Mouse (Mus musculus) layer of hippocampus, postnatal 10 days (tissue): ENCODE data around the gene Adgra3. TPM values are rescaled to one million over a fixed set of nuclear protein-coding genes. Genes with fewer than 3 reads are reported as not detected.

Experiments used
- DNase-seq, 2 experiments: peaks; one replicate each; pipeline ENCODE4 v3.0.0; 2021; ENCODE audit warnings: low spot score in 2 of 2
- long read RNA-seq: library from polyadenylated mRNA; stranded (forward); transcript quantifications from one replicate; pipeline ENCODE4 v2.0.0, GENCODE M21; 2023
- total RNA-seq, 2 experiments: library from RNA; stranded (reverse); gene quantifications; 2 replicates each; pipeline ENCODE4 v1.2.3; 2021

Adgra3 gene
- total RNA-seq = 10 to 100 TPM; 44.7 to 54.0 TPM
- long read RNA-seq, full-length matches to known transcripts = 29 of 39 reads
- long read RNA-seq, partial matches to known transcripts = 5 of 39 reads
- long read RNA-seq, other reads (novel, unspliced or antisense) = 5 of 39 reads

DNA sequence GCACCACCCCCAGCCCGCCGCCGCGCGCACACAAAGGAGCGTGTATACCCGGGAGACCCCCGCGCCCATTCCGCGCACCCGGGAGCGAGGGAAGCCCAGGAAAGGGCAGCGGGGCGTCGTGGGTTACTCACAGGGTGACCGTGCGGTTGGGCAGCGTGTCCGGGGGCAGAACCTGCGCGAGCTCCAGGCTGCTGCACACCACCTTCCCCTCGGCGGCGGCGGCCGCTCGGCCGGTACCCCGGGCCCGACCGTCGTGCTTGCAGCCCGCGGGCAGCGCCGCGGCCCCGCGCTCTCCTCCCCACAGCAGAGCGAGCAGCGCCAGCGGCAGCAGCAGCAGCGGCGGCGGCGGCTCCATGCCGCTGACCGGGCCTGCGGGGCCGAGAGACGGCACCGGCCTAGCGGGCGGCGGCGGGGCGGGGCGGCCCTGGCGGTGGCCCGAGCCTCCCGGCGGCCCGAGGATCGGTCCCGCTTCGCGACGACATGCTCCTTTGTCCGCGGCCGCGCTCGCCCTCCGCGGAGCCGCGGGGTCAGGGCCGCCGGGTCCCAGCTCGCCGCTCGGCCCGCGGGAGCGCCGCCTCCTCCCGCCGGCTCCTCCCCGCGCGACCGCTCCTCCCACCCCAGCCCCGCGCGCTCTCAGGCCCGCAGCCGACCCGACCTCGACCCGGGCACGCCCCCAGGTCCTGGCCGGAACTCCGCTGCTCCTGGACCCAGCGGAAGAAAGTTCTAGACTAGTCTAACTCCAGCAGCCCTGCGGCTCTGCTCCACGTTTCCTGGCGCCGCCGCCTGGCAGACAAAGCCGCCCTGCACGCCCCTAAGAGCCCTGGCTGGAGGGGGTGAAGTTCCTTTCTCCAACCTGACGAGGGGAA, at the start of gene Adgra3:
Adgra3 (minus strand) TSS at position 586 of the 866 bp plus-strand sequence.
- DNase-seq = peak; percentile 42 to 67

DNA sequence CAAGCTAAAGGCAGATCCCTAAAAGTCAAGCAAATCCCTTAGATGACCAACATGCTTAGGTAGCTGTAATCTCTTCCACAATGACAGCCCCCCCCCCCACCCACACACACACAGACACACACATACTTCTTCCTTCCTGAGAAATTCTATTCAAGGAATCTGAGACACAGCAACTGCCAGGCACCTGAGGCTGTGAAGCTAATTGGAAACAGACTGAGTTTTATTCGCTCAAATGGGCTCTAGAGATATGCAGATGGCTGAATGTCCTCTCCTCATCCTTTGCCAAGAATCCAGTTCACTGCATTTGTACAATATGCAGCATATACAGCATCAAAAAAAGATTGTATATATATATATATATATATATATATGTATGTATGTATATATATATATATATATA, 24.6 kb upstream of the Adgra3 start:
- DNase-seq = no peak

DNA sequence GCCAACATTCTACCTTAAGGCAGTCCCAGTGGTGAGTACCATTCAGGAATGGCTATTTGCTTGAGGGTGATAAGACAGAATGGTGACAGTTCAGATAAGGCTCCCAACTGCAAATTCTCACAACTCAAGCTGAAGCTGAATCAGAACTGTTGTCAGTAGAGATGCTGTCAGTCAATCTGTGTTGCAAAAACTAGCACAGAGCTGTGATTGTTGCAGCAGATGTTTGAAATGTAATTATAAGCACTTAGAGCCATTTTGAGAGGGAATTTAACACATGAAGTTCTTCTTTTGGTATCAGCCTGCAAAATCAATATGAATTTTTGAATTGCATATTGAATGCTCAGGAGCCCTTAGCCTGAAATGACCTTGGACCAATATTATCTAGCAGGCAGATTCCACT, 15.4 kb upstream of the Adgra3 start:
- no peak for DNase-seq

DNA sequence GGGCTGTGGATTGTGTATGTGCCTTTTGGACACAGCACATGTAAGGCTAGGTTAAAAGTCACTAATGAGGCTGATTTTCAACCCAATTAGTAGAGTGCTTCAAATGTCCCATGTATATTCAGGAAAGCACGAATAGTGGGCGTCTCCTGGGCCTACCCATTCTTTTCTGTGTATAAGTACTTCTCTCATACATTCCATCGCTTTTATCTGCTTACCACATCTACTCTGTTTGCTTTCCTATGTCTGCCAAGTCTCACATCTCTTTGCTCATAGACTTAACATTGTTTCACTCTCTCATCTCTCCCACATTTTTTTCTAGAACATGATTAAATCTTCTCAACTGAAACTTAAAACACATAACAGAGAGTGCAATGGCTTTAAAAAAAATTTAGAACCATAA, 5.4 kb upstream of the Adgra3 start:
- DNase-seq = no peak

DNA sequence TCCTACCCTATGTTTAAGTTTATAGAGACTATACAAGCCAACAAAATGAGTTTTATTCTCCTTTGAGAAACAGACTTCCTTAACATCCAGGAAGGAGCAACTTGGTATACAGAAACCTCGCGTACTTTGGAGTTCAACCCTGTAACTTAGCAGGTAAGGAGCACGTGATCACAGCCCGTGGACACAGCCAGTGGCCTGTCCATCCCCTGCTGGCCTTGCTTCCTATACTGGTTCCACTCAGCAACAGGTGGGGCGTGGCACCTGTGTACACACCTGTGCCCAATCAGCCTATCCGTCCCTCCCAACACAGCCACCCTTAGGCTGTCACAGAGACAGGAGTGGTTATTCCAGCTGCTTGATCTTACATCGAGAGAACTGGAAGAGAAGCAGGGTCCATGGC, 780 bp upstream of the Adgra3 start:
- no peak for DNase-seq

DNA sequence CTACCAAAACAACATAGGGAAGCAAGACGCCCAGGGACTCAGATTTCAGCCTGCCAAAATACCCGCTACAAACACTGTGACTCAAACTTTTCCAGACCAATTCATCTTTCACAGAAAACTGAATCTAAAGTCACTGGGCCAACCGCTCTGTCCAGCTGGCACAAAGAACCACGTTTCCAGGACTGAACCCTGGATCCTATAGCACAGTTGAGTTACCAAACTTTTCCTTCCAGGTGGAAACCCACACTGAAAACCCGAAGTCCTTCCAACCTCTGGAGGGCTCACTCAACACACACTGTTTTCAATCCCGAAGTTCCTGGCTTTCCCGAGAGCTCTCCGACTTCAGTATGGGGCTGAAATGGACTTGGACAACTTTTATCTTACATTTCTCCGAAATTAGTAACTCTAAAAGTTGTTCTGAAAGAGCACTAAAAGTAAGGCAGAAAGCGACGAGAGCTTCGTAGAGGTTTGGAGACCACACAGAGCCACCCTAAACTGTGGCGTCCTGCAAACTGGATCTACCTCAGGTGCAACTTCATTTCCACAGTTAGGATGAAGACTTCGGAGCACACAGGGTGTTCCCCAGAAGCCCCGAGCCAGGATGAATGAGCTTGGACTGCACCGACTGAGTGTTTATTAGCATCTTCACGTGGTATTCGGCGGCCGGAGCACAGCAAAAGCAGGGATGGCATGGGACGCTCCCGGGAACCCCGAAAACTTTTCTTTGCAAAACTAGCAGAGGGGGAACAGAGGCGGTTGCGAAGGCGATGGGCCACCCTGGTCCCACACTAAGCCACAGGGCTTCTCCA, 990 bp downstream of the Adgra3 start:
- no peak for DNase-seq

DNA sequence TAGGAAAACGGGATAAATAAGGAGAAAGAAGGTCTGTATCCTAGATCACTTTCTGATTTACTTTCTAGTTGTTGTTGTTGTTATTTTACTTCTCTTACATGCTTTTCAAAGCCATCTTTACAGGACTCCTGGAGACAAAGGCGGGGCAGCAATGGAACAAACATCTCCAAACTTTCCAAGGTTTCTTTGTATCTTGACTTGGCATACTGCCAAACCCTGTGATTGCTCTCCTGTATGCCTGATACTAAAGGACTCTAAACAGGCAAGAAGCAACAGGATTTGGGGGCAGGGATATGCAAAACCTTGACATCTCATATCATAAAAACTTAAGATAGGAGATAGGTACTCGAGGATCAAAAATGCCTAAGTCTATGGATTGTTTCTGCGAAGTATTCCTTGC, 6.3 kb downstream of the Adgra3 start:
- no peak for DNase-seq

DNA sequence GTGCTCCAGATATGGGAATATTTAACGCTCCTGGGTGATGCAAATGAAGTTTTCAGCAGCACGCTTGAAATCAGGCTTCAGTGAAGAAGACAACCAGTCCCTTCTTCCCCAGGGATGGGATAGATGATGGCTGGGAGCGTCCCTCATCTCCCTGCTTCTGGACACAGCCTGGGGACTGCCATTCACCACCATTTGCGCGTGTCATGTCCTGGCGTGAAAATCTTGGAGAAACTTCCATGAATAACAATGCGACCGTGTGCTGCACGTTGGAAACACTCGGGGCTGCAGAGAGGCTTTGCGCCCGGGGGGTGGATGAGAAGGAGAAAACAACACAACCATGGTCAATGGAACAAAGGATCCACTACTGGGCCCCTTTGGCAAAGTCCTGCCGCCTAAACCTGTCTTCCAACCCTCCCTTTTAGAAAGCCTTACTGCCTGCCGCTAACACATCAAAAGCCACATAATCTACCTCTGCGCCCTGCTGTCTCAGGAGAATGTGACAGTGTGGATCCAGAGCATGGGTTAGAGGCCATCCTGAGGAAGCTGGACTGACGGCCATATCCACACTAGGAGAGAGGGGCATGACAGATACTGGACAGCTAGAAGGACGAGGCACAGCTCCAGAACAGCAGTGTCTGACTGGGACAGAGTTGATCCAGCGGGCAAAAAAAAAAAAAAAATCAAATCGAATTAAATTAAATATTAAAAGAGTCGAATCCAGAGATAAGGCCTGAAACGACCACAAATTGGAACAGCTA, 8.0 kb downstream of the Adgra3 start:
- DNase-seq = no peak

DNA sequence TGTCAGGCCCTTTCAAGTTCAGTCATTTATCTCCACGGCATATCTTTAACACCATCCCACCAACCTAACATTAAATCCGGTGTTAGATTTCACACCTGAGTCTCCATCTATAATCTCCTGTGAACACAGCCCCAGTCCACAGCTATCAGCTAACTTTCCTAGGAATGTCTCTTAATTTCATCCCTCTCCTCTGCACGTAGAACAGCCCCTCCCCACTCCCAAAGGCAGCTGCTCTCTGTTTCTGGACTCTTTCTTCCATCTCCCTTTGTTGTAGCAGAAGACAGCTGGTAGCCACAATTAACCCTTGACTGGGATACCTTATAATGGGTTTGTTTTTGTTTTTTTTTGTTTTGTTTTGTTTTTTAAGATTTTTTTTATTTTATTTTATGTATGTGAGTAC, 8.8 kb downstream of the Adgra3 start:
- no peak for DNase-seq

DNA sequence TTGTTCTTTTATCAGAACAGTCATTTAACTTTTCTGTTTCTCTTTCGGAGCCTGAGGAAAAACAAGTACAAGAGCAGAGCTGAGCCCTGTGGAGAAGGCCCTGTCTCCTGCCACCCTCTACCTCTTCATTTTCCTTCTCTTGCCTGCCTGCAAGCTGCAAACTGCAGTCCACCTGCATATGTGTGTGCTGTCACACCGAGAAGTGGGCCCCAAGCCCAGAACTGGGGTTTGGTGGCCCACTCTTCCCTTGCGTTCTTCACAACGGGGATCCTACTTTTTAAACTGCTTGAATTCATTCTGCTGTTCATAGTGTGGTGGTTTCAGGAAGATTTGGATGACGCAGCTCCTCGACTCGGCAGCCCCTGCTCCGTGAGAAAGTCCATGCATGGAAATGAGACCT, 9.3 kb downstream of the Adgra3 start:
- DNase-seq = no peak

DNA sequence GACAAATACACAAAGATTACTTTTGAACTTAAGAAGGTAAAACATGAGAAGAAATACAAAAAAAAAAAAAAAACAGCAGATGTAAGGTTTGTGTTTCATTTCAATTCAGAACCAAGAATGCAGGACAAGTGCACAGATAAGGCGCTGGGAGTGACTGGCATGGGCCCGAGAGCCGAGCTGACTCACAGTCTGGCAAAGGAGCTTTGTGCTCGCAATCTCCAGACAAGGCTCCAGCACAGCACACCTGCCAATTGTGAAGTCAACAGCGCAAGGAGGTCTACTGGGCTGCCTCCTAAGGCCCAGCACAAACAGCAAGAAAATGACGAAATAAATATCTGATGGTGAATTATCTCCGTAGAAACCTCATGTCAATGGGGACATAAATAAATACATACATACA, 9.8 kb downstream of the Adgra3 start:
- no peak for DNase-seq

DNA sequence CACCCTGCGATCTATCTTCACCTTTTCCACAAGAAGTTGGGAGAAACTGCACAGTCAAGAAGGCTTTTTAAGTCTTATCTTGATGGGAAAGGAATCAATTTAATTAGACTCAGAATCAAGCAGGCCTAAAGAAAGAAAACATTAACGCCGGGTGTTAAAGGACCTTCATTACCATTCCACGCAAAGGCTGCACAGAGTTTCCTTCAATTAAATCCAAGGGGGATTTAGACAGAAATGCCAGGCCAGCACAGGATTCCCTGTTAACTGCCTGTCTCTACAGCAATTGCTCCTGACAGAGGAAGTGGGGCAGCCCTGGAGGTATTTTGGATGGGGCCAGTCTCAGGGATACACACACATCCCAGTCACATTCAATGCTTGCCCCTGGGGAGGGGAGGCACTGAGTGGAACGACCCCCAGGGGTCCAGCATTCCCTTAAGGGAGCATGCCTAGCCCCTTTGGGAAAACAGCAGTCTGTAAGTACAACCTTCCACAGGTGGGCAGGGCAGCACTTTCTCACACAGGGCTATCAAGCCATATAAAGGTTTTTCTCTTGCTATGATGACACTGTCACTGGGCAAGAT, 10.4 kb downstream of the Adgra3 start:
- no peak for DNase-seq

DNA sequence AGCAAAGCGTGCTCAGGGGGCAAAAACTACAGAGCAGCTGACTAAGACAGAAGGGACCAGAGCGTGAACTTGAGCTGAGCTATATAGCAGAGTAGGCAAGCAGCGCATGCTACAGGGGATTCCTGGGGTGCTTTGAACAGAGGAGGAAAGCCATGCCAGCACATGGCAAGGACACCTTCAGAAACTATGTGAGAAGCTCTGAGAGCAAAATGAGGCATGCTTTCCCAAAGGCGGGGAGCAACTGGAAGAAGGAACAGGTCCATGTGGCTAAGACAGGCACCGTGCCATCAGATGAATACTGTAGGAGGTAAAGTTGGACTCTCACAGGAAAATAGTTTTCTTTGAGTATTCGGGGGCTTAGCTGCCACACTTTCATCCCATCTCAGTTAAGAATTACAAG, 13.6 kb downstream of the Adgra3 start:
- no peak for DNase-seq

DNA sequence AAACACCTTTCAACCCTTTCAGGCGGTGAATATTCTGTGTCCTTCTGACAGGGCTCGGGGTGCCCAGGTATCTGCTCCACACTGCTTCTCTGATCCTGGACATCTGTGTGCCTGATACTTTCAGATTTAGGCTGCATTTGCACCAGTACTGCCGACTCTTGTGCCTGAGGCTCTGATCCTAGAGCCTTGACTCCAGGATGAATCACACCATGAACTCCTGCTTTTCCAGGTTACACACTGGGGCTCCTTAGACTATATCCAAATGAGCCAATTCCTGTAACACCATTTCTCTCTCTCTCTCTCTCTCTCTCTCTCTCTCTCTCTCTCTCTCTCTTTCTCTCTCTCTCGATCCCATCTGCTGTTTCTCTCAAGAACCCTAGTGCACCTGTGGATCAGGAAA, 15.1 kb downstream of the Adgra3 start:
- no peak for DNase-seq

DNA sequence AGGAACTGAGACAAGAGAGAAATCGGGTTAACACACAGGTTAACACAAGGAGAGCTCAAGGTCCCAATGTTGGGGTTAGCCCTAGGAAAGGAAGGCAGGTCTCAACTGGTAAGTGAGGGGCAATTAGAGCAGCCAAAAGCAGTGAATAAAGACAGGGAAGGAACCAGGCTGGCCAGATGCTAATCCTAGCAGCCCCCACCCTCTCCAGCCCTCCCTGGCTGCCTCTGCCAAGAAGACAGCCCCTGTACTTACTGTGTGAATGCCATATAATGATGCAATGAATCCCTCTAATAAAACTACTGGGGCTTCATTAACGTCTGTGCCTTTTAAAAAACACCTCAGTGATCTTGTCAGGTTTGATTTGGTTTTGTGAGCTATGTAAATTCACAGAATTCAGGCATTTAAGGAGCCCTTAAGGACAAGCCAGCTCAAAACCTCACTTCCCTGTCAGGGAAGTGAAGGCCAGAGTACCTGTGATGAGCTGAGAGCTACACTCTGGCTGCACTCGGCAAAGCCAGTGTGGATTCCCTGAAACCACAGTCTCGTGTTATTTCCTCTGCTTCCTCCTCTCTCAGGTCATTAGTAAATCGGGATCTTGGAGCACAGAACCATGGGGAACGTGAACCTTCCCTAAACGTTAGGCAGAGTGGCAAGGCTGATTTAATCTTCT, 16.4 kb downstream of the Adgra3 start:
- DNase-seq = no peak

DNA sequence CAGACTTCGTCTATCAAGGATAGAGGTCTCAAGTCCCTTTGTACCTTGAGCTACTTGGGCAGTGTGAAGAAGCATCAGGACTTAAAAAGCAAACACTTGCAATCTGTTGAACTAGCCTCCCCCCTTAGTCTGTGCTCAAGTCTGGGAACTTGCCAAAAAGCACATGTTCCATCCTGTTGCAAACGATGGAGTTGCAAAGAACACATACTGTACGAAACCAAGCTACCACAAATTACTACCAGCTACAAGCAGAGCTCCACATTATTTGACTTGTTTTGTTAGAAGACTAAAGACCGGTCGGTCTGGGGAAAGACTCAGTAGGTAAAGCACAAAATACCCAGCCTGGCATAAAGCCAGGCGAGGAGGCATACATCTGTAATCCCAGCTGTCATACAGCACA, 19.3 kb downstream of the Adgra3 start:
- no peak for DNase-seq

DNA sequence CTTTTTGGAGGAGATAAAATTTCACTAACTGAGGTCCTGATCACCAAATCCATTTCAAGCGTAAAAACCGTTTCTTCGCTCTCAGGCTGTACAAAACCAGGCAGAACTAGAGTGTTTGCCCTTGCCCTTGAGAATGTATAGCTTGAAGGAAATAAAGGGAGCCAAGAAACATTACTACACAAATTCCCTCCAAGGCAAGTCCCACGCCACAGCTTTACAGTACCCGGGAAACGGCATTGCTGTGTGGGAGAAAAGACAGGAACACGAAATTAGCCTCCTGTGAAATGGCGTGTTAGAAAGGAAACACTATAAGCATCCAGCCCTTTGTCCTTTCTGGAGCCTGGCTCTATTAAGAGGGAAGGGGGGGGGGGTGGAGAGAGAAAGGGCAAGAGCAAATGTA, 21.1 kb downstream of the Adgra3 start:
- DNase-seq = no peak

DNA sequence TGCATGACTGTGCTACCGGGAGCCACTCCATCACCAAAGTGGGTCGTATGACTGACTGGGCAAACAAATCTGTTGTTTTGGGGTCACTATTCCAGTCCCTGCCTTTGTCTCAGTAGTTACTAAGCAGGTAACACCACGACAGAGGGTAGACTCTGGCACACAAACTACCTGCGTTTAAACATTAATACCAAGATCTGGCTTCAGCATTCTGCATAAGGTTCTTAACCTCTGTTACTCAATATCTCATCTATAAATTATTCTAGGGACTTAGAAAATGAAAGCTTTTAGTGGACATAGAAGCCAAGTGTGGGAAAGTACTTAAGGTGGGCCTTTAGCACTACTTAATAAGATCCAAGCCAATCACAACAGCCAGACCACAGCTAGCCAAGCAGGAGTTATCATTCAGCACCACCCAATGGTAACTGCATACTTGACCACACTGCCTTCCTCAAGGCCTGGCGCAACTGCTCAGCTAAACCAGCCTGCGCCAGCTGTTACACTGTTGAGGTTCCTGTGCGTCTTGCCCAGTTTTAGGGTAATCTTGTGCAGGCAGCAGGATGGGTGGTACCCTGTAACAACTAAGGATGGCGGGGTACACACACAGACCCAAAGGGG, 23.8 kb downstream of the Adgra3 start:
- no peak for DNase-seq

DNA sequence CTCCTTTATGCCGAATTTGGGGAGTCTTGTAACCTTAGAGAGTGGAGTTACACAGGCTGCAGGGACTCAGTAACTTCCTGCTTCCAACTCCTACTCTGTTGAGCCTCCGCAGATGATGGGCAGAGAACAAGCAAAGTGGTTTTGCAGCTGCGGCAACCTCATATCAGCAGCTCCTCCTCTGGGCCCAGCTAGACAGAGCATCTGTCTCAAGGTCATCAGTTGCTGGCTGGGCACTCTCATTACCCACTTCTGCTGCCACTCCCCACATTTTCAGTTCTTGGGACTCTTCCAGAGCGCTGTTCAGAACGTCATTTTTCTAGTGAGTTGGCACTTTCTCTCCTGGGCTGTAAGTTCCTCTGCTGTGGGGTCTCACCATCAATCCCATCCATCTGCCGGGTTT, 24.6 kb downstream of the Adgra3 start:
- no peak for DNase-seq

DNA sequence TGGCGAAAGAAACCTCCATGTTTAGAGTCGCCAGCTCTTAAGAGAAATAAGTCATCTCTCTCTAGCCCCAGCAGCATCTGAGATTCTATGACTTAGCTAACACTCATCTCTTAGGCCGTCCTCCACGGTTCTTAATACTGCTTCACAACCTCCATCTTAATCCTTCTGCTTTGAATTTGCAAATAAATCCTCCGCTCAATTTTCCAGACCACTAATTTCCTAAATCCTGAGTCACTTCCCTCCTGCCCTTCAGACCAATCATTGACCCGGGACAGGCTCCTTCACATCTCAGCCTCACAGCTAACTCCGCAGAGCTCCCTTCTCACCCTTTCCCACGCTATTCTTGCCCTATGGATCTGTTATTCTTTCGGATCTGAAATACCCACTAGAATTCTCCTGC, 25.1 kb downstream of the Adgra3 start:
- no peak for DNase-seq
